Mouse (Mus musculus) heart, embryonic 11.5 days (tissue): ENCODE data around the gene Npas2. TPM values are rescaled to one million over a fixed set of nuclear protein-coding genes. Genes with fewer than 3 reads are reported as not detected.

ENCODE experiments used
- ATAC-seq: fragments of 200-750 bp; cut with Nextera tagmentation; replicated peaks from 2 replicates; pipeline ENCODE4 v1.8.0; 2017; ENCODE audit warnings: moderate library complexity; ENCODE audit not compliant: insufficient number of reproducible peaks, low FRiP score, low TSS enrichment
- H3K27ac ChIP-seq: fragments of 300-500 bp; sonication (generic); 2 replicates; pipeline ENCODE4 v1.5.1; 2014; ENCODE audit warnings: mild to moderate bottlenecking, low read depth, low read length
- H3K27me3 ChIP-seq: fragments of 300-500 bp; sonication (generic); 2 replicates; pipeline ENCODE4 v1.6.1; 2014; ENCODE audit warnings: mild to moderate bottlenecking, low read length, mixed read lengths; ENCODE audit not compliant: control insufficient read depth, insufficient read depth
- H3K36me3 ChIP-seq: fragments of 300-500 bp; sonication (generic); 2 replicates; pipeline ENCODE4 v1.6.1; 2014; ENCODE audit warnings: mild to moderate bottlenecking, low read length, moderate library complexity, mixed read lengths; ENCODE audit not compliant: control insufficient read depth, insufficient read depth
- H3K4me1 ChIP-seq: fragments of 300-500 bp; sonication (generic); 2 replicates; pipeline ENCODE4 v1.6.1; 2014; ENCODE audit warnings: low read length; ENCODE audit not compliant: control insufficient read depth, insufficient read depth
- H3K4me2 ChIP-seq: fragments of 300-500 bp; sonication (generic); 2 replicates; pipeline ENCODE4 v1.6.1; 2014; ENCODE audit warnings: mild to moderate bottlenecking, moderate library complexity
- H3K4me3 ChIP-seq: fragments of 300-500 bp; sonication (generic); 2 replicates; pipeline ENCODE4 v1.5.1; 2014; ENCODE audit warnings: low read depth, low read length
- H3K9ac ChIP-seq: fragments of 300-500 bp; sonication (generic); 2 replicates; pipeline ENCODE4 v1.6.1; 2014; ENCODE audit warnings: mild to moderate bottlenecking, low read depth, low read length, moderate library complexity
- H3K9me3 ChIP-seq: fragments of 300-500 bp; sonication (generic); replicated peaks from 2 replicates; pipeline ENCODE4 v1.6.1; 2016; ENCODE audit warnings: low read length; ENCODE audit not compliant: control insufficient read depth
- WGBS: fragments of 180-500 bp; shearing (Covaris S2); extraction: QIAGEN DNeasy Blood & Tissue Kit; methylation state at CpG from one replicate; pipeline ENCODE4 v1.1.7; 2014; ENCODE audit not compliant: insufficient replicate concordance; 5-methylcytosine and 5-hydroxymethylcytosine counted together
- polyA plus RNA-seq: library from polyadenylated mRNA; unstranded; fragments of >200 nt; fragmentation: Nextera tagmentation; extraction: Ambion mirVana; gene quantifications from 2 replicates; pipeline ENCODE4 v1.2.1, GENCODE M21; 2014

The Npas2 gene
- polyA plus RNA-seq, 1 experiment from 2014 or later, result 0.13 TPM

DNA sequence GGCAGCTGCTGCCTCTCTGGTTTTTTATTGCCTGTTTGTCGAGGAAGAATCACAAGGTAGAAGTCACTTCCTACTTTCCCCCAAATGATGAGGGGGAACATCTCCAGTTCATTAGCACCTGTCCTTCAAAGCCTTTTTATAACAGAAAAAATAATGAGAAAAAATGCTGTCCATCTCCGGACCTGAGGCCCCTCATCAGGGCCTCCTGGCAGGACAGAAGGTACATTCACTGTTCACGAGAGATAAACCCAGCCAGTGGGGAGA, 63.7 kb downstream of the Npas2 start:
- H3K4me1 ChIP-seq, result no peaks in the 10 kb centered on the region
- no peaks in the 10 kb centered on the region for H3K9me3 ChIP-seq
- no peak overlapping the region for H3K27ac ChIP-seq
- WGBS, result 72% methylated on average over 3 of the region's 3 CpGs
- H3K9ac ChIP-seq, result no peak overlapping the region
- H3K4me2 ChIP-seq, result no peak overlapping the region
- no peak for ATAC-seq
- no peak overlapping the region for H3K4me3 ChIP-seq
- H3K36me3 ChIP-seq, result no peaks in the 10 kb centered on the region
- no peaks in the 10 kb centered on the region for H3K27me3 ChIP-seq

DNA sequence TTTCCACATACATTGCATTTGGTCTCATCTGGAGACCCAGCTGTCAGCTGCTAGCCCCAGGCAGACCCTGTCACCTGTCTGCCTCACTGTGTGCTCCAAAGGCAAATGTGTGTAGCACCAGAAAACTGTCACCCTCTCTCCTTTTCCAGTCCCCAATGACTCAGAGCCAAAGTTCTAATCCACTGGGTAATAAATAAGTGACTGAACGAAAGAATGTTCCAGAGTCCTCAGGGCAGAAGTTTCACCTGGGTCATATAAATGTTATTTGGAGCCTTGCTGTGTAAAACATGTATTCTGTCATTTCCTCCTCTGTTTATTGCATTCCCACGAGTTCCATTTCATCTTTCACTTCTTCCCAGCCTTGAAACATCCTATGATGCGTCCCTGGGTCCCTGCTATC, 66.1 kb downstream of the Npas2 start:
- no peak overlapping the region for H3K27ac ChIP-seq
- H3K4me3 ChIP-seq, result no peak overlapping the region
- no peak for ATAC-seq
- no peaks in the 10 kb centered on the region for H3K4me1 ChIP-seq
- H3K4me2 ChIP-seq, result no peak overlapping the region
- no peak overlapping the region for H3K9ac ChIP-seq
- H3K9me3 ChIP-seq, result no peaks in the 10 kb centered on the region
- WGBS, result 66% methylated on average over 3 of the region's 3 CpGs
- H3K36me3 ChIP-seq, result no peaks in the 10 kb centered on the region
- no peaks in the 10 kb centered on the region for H3K27me3 ChIP-seq

DNA sequence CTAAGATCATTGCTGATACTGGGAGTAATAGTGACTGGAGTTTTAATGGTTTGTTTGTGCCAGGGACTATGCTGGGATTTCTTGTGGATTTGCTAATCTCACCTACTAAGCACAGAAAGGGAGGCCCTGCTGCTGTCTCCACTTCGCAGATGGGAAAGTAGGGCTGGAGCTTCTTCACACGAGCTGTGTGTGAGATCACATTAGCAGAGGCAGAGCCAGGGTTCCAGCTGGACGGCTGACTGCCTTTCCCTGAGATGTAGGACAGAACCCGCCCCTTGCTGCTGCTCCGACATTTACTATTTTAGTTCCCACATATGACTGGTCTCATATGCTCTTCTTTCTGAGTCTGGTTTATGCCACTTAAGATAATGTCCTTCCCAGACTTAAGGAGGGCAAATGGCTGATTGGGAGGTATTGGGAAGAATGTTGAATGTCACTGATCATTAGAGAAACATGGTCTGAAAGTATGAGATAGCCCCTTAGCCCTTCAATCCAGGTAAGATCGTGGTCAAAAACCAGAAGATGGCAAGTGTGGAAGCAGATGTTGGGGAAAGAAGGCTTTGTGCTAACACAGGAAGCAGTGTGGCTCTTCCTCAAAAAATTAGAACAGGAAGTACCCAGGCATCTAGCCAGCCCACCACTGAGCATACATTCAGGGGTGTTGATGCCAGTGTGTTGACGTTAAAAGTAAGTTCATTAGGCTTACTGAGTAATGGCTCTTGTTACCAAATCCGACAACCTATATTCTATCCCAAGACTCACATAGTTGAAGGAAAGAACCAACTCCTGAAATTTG, 66.8 kb downstream of the Npas2 start:
- Histone ChIP-seq H3K9me3 (no peaks in the 10 kb centered on the region), H3K36me3 (no peaks in the 10 kb centered on the region), H3K4me3 (no peak overlapping the region), H3K27me3 (no peaks in the 10 kb centered on the region), H3K4me2 (no peak overlapping the region), H3K9ac (no peak overlapping the region), H3K4me1 (no peaks in the 10 kb centered on the region), H3K27ac (no peak overlapping the region)
- 64% methylated on average over 8 of the region's 8 CpGs for WGBS
- ATAC-seq, result no peak

DNA sequence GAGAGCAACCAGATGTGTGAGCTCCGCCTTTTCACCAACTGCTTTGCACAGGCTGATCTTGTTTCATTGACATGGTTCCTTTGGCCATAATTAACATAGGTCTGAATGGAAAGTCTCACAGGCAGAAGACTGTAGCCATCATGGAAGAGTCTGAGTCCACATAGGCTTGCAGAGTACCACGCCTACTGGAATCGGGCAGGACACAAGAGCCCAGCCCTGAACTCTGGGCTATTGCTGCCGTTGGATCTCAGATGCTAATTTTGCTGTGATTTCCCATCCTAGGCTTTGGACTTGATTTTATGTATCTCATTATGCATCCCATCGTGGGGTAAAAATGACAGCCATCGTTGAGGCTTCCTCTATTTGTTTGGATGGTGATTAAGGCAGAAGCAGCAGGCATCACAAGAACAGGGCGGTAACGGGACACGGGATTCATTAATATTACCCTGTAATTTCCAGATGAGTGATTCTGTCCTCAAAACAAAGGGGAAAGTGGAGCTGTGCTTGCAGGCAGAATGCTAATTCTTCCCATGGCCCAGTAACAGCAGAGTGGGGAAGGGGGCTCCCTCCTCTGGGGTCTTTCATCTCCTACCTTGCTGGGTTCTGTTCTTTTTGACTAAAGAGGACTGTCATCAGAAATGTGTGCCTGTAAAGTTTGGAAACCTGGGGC, 73.4 kb downstream of the Npas2 start:
- Histone ChIP-seq H3K27me3 (no peaks in the 10 kb centered on the region), H3K36me3 (no peaks in the 10 kb centered on the region), H3K4me3 (no peak overlapping the region), H3K4me2 (no peak overlapping the region), H3K4me1 (no peaks in the 10 kb centered on the region), H3K9ac (no peak overlapping the region), H3K9me3 (no peaks in the 10 kb centered on the region), H3K27ac (no peak overlapping the region)
- ATAC-seq, result no peak
- 85% methylated on average over 9 of the region's 9 CpGs for WGBS

DNA sequence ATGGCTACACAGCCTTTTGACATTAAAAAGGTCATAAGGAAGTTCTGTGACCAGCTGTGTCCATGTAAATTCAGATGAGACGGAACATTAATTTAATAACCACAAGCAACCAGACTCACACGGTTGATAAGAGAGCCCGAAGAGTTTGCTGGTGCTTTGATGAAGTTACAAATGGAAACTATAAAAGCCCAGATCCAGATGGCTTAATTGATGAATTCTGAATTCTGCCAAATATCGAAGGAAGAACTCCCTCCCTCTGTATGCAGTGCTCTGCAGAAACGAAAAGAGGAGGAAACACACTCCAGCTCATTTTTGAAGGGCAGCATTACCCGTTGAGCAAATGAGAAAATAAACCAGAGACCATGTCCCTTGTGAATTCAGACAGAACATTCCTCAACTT, 79.4 kb downstream of the Npas2 start:
- Histone ChIP-seq H3K4me2 (no peak overlapping the region), H3K36me3 (no peaks in the 10 kb centered on the region), H3K9me3 (peaks cover 4% of the 10 kb centered on the region; the same call in 1 of the 2 replicates), H3K9ac (no peak overlapping the region), H3K27ac (no peak overlapping the region), H3K4me1 (no peaks in the 10 kb centered on the region), H3K27me3 (no peaks in the 10 kb centered on the region), H3K4me3 (no peak overlapping the region)
- 81% methylated on average over 6 of the region's 6 CpGs for WGBS
- ATAC-seq, result no peak

DNA sequence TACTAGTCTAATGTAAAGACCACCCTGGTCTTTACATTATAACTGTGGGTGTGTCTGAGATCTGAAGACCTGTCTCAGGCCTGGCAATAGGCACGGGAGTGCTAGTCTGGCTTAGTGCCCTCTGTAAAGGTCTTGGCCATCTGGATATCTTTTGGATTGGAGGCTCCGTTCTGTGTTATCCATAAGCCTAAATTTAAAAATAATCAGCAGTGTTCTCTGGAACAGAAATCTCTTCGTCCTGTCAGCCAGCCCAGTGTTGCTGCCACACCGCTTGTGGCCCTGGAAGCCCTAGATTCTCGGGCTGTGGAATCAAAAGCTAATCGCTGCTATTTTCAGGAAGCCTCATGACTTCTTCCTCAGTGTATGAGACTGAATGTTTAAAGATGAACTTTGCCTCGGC, 86.9 kb downstream of the Npas2 start:
- peaks cover 4% of the 10 kb centered on the region; the same call in 1 of the 2 replicates for H3K9me3 ChIP-seq
- H3K27me3 ChIP-seq, result peaks cover 8% of the 10 kb centered on the region; the same call in 1 of the 2 replicates
- no peak overlapping the region for H3K4me3 ChIP-seq
- no peak for ATAC-seq
- no peak overlapping the region for H3K4me2 ChIP-seq
- no peak overlapping the region for H3K9ac ChIP-seq
- H3K36me3 ChIP-seq, result no peaks in the 10 kb centered on the region
- H3K27ac ChIP-seq, result no peak overlapping the region
- 71% methylated on average over 7 of the region's 7 CpGs for WGBS
- peaks cover 18% of the 10 kb centered on the region for H3K4me1 ChIP-seq

DNA sequence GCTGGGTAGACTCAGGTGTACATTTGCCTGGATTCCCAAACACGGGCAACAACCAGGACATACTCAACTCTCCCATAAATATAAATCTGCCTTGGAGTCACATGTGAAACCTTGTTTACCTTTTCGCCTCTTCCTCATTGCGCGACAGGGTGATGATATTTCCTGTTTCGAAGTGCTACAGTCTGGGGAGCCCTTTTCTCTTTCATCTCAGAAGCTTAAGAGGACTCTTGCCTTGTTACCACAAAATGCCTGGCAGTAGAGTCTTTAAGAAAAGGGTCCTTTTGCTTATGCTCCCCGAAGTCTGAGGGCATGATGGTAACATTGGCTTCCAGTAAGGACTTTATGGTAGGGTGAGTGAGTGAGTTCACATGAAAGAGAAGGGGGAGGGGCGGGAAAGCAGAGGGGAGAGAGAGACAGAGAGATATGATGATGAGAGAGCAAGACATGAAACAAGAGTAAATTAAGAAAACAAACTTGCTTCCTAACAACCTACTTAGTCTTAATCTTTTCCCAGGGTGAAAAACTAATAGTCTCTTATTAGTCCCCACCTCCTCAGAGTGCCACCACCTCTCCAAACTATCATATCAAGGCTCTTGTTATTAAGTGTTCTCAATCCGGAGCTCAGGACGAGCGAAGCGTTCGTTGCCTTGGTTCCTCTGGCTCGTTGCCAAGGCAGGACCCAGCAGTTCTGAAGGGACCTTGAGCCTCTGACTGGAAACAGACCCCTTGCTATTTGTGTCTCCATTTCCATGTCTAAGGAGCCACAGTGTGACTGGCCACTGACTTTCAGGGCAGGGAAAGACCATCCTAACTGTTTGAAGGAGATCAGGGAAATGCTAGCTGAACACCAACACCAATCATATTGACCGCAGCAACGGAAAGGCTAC, 87.7 kb downstream of the Npas2 start:
- WGBS, result 60% methylated on average over 15 of the region's 15 CpGs
- H3K9me3 ChIP-seq, result peaks cover 4% of the 10 kb centered on the region; the same call in 1 of the 2 replicates
- no peak overlapping the region for H3K9ac ChIP-seq
- no peak overlapping the region for H3K27ac ChIP-seq
- peak overlapping the region; percentile 16; the same call in 1 of the 2 replicates for H3K4me2 ChIP-seq
- H3K4me1 ChIP-seq, result peaks cover 18% of the 10 kb centered on the region
- no peak overlapping the region for H3K4me3 ChIP-seq
- ATAC-seq, result no peak
- peaks cover 8% of the 10 kb centered on the region; the same call in 1 of the 2 replicates for H3K27me3 ChIP-seq
- H3K36me3 ChIP-seq, result no peaks in the 10 kb centered on the region

DNA sequence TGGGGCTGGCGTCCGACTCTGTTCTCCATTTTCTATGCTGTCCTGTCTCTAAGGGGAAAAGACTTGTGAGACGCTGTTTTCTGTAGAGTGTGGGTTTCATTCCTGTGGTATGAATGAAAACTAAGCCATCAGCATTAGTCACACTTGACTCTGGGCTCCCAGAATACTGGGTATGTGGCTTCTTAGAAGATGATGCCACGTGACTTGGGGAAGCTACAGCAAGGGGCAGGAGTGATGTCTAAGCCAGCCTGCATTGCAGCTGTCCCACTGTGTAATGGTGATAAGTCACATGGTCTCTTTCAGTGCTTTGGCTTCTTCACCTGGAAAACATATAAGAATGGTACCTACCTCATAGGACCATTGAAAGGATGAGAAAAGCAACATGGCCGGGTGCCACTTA, 88.4 kb downstream of the Npas2 start:
- 79% methylated on average over 5 of the region's 5 CpGs for WGBS
- Histone ChIP-seq H3K4me2 (no peak overlapping the region; the same call in 1 of the 2 replicates), H3K9me3 (peaks cover 4% of the 10 kb centered on the region; the same call in 1 of the 2 replicates), H3K4me3 (no peak overlapping the region), H3K4me1 (peaks cover 18% of the 10 kb centered on the region), H3K27me3 (peaks cover 8% of the 10 kb centered on the region; the same call in 1 of the 2 replicates), H3K36me3 (no peaks in the 10 kb centered on the region), H3K9ac (no peak overlapping the region), H3K27ac (no peak overlapping the region)
- ATAC-seq, result no peak
